Mouse (Mus musculus): ENCODE measurements around the gene Lonp2.

DNA sequence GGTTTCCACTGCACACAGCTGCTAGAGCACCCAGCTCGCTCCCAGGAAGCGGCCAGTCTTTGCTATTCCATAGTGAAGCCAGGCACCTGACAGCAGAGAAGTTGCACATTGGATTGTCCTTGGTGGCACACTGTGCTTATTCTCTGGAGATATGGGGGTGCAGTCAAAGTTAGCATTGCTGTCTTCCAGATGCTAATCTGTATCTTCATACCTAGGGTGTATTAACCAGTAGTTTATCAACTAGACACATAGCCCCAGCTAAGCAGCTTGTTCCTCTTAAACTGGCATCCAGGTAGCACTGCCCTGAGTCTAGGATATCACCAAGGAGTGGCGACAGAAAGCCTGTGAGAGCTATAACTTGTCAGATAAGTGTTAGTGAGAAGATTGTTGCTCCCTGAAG lies 88.8 kb downstream of the Lonp2 start:
- TF ChIP-seq CTCF (IDR thresholded peaks at IDR 0.05; ENCODE audit: low read depth) (no peak), EP300 (optimal IDR thresholded peaks at IDR 0.05) (no peak)

All from stomach, postnatal 0 days (tissue).